Mouse (Mus musculus): ENCODE results near the gene Trim17. TPM values are rescaled to one million over a fixed set of nuclear protein-coding genes. Genes with fewer than 3 reads are reported as not detected.
A peak's percentile ranks its signal among the peaks of the same experiment; 100 is the strongest.

Gene Trim17
- polyA plus RNA-seq, 1 experiment from 2014 or later: 0.18 TPM

GRCm38 (mm10) chr11:58995061-58995806 lies 40.7 kb downstream of the Trim17 start:
- no peak overlapping the region for H3K9ac ChIP-seq
- ATAC-seq (ENCODE audit: low read depth): no peak
- 48% methylated on average over 9 of the region's 9 CpGs for WGBS (ENCODE audit: insufficient replicate concordance)
- H3K9me3 ChIP-seq (replicated peaks): no peaks in the 10 kb centered on the region
- peaks cover 55% of the 10 kb centered on the region for H3K4me1 ChIP-seq (replicated peaks)
- no peak for DNase-seq
- peaks cover 25% of the 10 kb centered on the region for H3K27me3 ChIP-seq
- no peak overlapping the region; the same call in 1 of the 2 replicates for H3K4me3 ChIP-seq (replicated peaks)
- H3K27ac ChIP-seq: no peak overlapping the region
- peak overlapping the region; percentile 76 for H3K4me2 ChIP-seq
- H3K36me3 ChIP-seq: peaks cover 9% of the 10 kb centered on the region

- no peak overlapping the region for H3K27ac ChIP-seq
- H3K36me3 ChIP-seq: peaks cover 3% of the 10 kb centered on the region; the same call in 1 of the 2 replicates
- H3K9me3 ChIP-seq (replicated peaks): no peaks in the 10 kb centered on the region
- WGBS (ENCODE audit: insufficient replicate concordance): 13% methylated on average over 12 of the region's 12 CpGs
- H3K4me2 ChIP-seq: no peak overlapping the region
- no peak overlapping the region for H3K4me3 ChIP-seq (replicated peaks)
- no peak overlapping the region for H3K9ac ChIP-seq
- DNase-seq (no peak), ATAC-seq (ENCODE audit: low read depth) (no peak)
- H3K27me3 ChIP-seq: peaks cover 25% of the 10 kb centered on the region
- H3K4me1 ChIP-seq (replicated peaks): peaks cover 49% of the 10 kb centered on the region
Measured at GRCm38 (mm10) chr11:58995807-58996370, 41.4 kb downstream of the Trim17 start.

GRCm38 (mm10) chr11:58997541-58997940 lies 43.1 kb downstream of the Trim17 start:
- Histone ChIP-seq H3K4me3 (replicated peaks) (no peak overlapping the region), H3K9ac (no peak overlapping the region), H3K4me1 (replicated peaks) (peaks cover 39% of the 10 kb centered on the region), H3K27ac (no peak overlapping the region), H3K36me3 (no peaks in the 10 kb centered on the region), H3K27me3 (peaks cover 25% of the 10 kb centered on the region), H3K4me2 (no peak overlapping the region), H3K9me3 (replicated peaks) (no peaks in the 10 kb centered on the region)
- WGBS (ENCODE audit: insufficient replicate concordance): 55% methylated on average over 5 of the region's 5 CpGs
- DNase-seq (no peak), ATAC-seq (ENCODE audit: low read depth) (no peak)

GRCm38 (mm10) chr11:58999158-58999557 lies 44.7 kb downstream of the Trim17 start:
- H3K27ac ChIP-seq: no peak overlapping the region
- H3K9ac ChIP-seq: no peak overlapping the region
- H3K4me3 ChIP-seq (replicated peaks): no peak overlapping the region
- H3K4me2 ChIP-seq: no peak overlapping the region
- peaks cover 22% of the 10 kb centered on the region for H3K27me3 ChIP-seq
- H3K4me1 ChIP-seq (replicated peaks): peaks cover 23% of the 10 kb centered on the region
- ATAC-seq (ENCODE audit: low read depth) (no peak), DNase-seq (no peak)
- WGBS (ENCODE audit: insufficient replicate concordance): 27% methylated on average over 11 of the region's 11 CpGs
- no peaks in the 10 kb centered on the region for H3K36me3 ChIP-seq
- H3K9me3 ChIP-seq (replicated peaks): no peaks in the 10 kb centered on the region

GRCm38 (mm10) chr11:58999830-59000229 lies 45.3 kb downstream of the Trim17 start:
- 67% methylated on average over 6 of the region's 6 CpGs for WGBS (ENCODE audit: insufficient replicate concordance)
- ATAC-seq (ENCODE audit: low read depth) (no peak), DNase-seq (no peak)
- peaks cover 15% of the 10 kb centered on the region for H3K27me3 ChIP-seq
- no peak overlapping the region for H3K9ac ChIP-seq
- H3K27ac ChIP-seq: no peak overlapping the region
- no peak overlapping the region for H3K4me2 ChIP-seq
- H3K4me1 ChIP-seq (replicated peaks): peaks cover 17% of the 10 kb centered on the region
- H3K9me3 ChIP-seq (replicated peaks): no peaks in the 10 kb centered on the region
- no peaks in the 10 kb centered on the region for H3K36me3 ChIP-seq
- no peak overlapping the region for H3K4me3 ChIP-seq (replicated peaks)

GRCm38 (mm10) chr11:59000635-59001034 lies 46.1 kb downstream of the Trim17 start:
- H3K27ac ChIP-seq: no peak overlapping the region
- H3K27me3 ChIP-seq: peaks cover 7% of the 10 kb centered on the region

GRCm38 (mm10) chr11:59002327-59003079 lies 48.0 kb downstream of the Trim17 start:
- Histone ChIP-seq H3K27me3 (no peaks in the 10 kb centered on the region), H3K36me3 (no peaks in the 10 kb centered on the region), H3K27ac (no peak overlapping the region), H3K9me3 (replicated peaks) (no peaks in the 10 kb centered on the region), H3K4me1 (replicated peaks) (peaks cover 3% of the 10 kb centered on the region; the same call in 1 of the 2 replicates), H3K9ac (no peak overlapping the region), H3K4me2 (no peak overlapping the region), H3K4me3 (replicated peaks) (no peak overlapping the region)
- DNase-seq (no peak), ATAC-seq (ENCODE audit: low read depth) (no peak)
- WGBS (ENCODE audit: insufficient replicate concordance): 62% methylated on average over 7 of the region's 7 CpGs

More at GRCm38 (mm10) chr11:59000635-59001034, 46.1 kb downstream of the Trim17 start:
- no peaks in the 10 kb centered on the region for H3K36me3 ChIP-seq
- no peak overlapping the region for H3K9ac ChIP-seq
- H3K4me2 ChIP-seq: no peak overlapping the region
- no peak overlapping the region for H3K4me3 ChIP-seq (replicated peaks)
- H3K9me3 ChIP-seq (replicated peaks): no peaks in the 10 kb centered on the region
- H3K4me1 ChIP-seq (replicated peaks): peaks cover 10% of the 10 kb centered on the region
- WGBS (ENCODE audit: insufficient replicate concordance): 80% methylated on average over 21 of the region's 21 CpGs
- DNase-seq (no peak), ATAC-seq (ENCODE audit: low read depth) (no peak)

- DNase-seq (no peak), ATAC-seq (ENCODE audit: low read depth) (no peak)
- Histone ChIP-seq H3K4me3 (replicated peaks) (no peak overlapping the region), H3K4me2 (no peak overlapping the region), H3K36me3 (no peaks in the 10 kb centered on the region), H3K27ac (no peak overlapping the region), H3K4me1 (replicated peaks) (no peaks in the 10 kb centered on the region), H3K9ac (no peak overlapping the region), H3K9me3 (replicated peaks) (no peaks in the 10 kb centered on the region), H3K27me3 (0 out of 2 replicates have a peak, but pooled peaks cover 3% of the 10 kb centered on the region)
- 32% methylated on average over 9 of the region's 9 CpGs for WGBS (ENCODE audit: insufficient replicate concordance)
Measured at GRCm38 (mm10) chr11:59015052-59015451, 60.6 kb downstream of the Trim17 start.

Small RNA genes lying within 50 kb of the gene (microRNA-seq; reads per million reads assigned to microRNA genes)
- gene Gm44313: not detected

Other genes starting within 250 kb of the Trim17 start
- not detected in 2 replicates for gene Olfr318, start 230.7 kb upstream of the Trim17 start, polyA plus RNA-seq (2015; fragmentation: Nextera tagmentation; extraction: Ambion mirVana)
- gene Olfr317, start 215.5 kb upstream of the Trim17 start, polyA plus RNA-seq (2015; fragmentation: Nextera tagmentation; extraction: Ambion mirVana): not detected in 2 replicates
- not detected in 2 replicates for gene Olfr316, start 202.0 kb upstream of the Trim17 start, polyA plus RNA-seq (2015; fragmentation: Nextera tagmentation; extraction: Ambion mirVana)
- gene Olfr315, start 181.5 kb upstream of the Trim17 start, polyA plus RNA-seq (2015; fragmentation: Nextera tagmentation; extraction: Ambion mirVana): not detected in 2 replicates
- not detected in 2 replicates for gene Olfr314, start 171.7 kb upstream of the Trim17 start, polyA plus RNA-seq (2015; fragmentation: Nextera tagmentation; extraction: Ambion mirVana)
- gene Fam183b, start 152.7 kb upstream of the Trim17 start, polyA plus RNA-seq (2015; fragmentation: Nextera tagmentation; extraction: Ambion mirVana): 0.49 TPM in 1 of 2 replicates, not detected in the other
- gene Olfr313, start 139.7 kb upstream of the Trim17 start, polyA plus RNA-seq (2015; fragmentation: Nextera tagmentation; extraction: Ambion mirVana): not detected in 2 replicates
- gene Olfr312, start 125.4 kb upstream of the Trim17 start, polyA plus RNA-seq (2015; fragmentation: Nextera tagmentation; extraction: Ambion mirVana): not detected in 2 replicates
- gene Olfr311, start 115.4 kb upstream of the Trim17 start, polyA plus RNA-seq (2015; fragmentation: Nextera tagmentation; extraction: Ambion mirVana): not detected in 2 replicates
- gene Gm12258, start 107.5 kb upstream of the Trim17 start, polyA plus RNA-seq (2015; fragmentation: Nextera tagmentation; extraction: Ambion mirVana): 1.3 and 2.2 TPM in 2 replicates
- 2.3 and 3.0 TPM in 2 replicates for gene 2810021J22Rik, start 87.5 kb upstream of the Trim17 start, polyA plus RNA-seq (2015; fragmentation: Nextera tagmentation; extraction: Ambion mirVana)
- 3.7 and 5.4 TPM in 2 replicates for gene Zfp39, start 50.5 kb upstream of the Trim17 start, polyA plus RNA-seq (2015; fragmentation: Nextera tagmentation; extraction: Ambion mirVana)
- gene Btnl10, start 36.8 kb upstream of the Trim17 start, polyA plus RNA-seq (2015; fragmentation: Nextera tagmentation; extraction: Ambion mirVana): 11.2 and 12.5 TPM in 2 replicates
- 125 and 130 TPM in 2 replicates for gene Rnf187, start 15.8 kb upstream of the Trim17 start, polyA plus RNA-seq (2015; fragmentation: Nextera tagmentation; extraction: Ambion mirVana)
- gene Hist3h2ba, start 5.8 kb upstream of the Trim17 start, polyA plus RNA-seq (2015; fragmentation: Nextera tagmentation; extraction: Ambion mirVana): 5.5 and 6.3 TPM in 2 replicates
- gene Hist3h2a, start within 50 bp of the Trim17 start, polyA plus RNA-seq (2015; fragmentation: Nextera tagmentation; extraction: Ambion mirVana): 12.3 and 13.7 TPM in 2 replicates
- 8.9 and 9.2 TPM in 2 replicates for gene Trim11, start 23.4 kb downstream of the Trim17 start, polyA plus RNA-seq (2015; fragmentation: Nextera tagmentation; extraction: Ambion mirVana)
- gene Obscn, start 181.7 kb downstream of the Trim17 start, polyA plus RNA-seq (2015; fragmentation: Nextera tagmentation; extraction: Ambion mirVana): 0.23 and 0.35 TPM in 2 replicates
- 12.6 and 13.9 TPM in 2 replicates for gene Iba57, start 209.1 kb downstream of the Trim17 start, polyA plus RNA-seq (2015; fragmentation: Nextera tagmentation; extraction: Ambion mirVana)
- gene Gjc2, start 228.5 kb downstream of the Trim17 start, polyA plus RNA-seq (2015; fragmentation: Nextera tagmentation; extraction: Ambion mirVana): 0.05 and 0.07 TPM in 2 replicates
- gene Guk1, start 237.5 kb downstream of the Trim17 start, polyA plus RNA-seq (2015; fragmentation: Nextera tagmentation; extraction: Ambion mirVana): 71.2 and 76.4 TPM in 2 replicates
- gene Mrpl55, start 247.8 kb downstream of the Trim17 start, polyA plus RNA-seq (2015; fragmentation: Nextera tagmentation; extraction: Ambion mirVana): 69.6 and 75.8 TPM in 2 replicates